Mouse (Mus musculus) limb, embryonic 14.5 days (tissue): ENCODE measurements at regions not wholly inside any gene's neighbourhood (a gene's known extent, or its start where the extent isn't known, plus 50 kb on each side); places are given as distances from the start of the nearest gene placed in this dataset.

Experiments used
- ATAC-seq: fragments of 200-750 bp; cut with Nextera tagmentation; 2 replicates; pipeline ENCODE4 v1.8.0; 2017; ENCODE audit warnings: low read depth, moderate number of reproducible peaks, moderate TSS enrichment; ENCODE audit not compliant: low FRiP score
- DNase-seq: peaks from one replicate; pipeline ENCODE4 v3.0.0-alpha.2; 2015; ENCODE audit warnings: low spot score
- H3K27ac ChIP-seq: fragments of 300-500 bp; sonication (generic); replicated peaks from 2 replicates; pipeline ENCODE4 v1.5.1; 2014; ENCODE audit warnings: low read depth, mild to moderate bottlenecking, low read length, moderate library complexity, mixed read lengths
- H3K27me3 ChIP-seq: fragments of 300-500 bp; sonication (generic); 2 replicates; pipeline ENCODE4 v1.6.1; 2014; ENCODE audit warnings: low read length, mixed read lengths; ENCODE audit not compliant: control insufficient read depth, insufficient read depth
- H3K36me3 ChIP-seq: fragments of 300-500 bp; sonication (generic); 2 replicates; pipeline ENCODE4 v1.6.1; 2014; ENCODE audit warnings: mild to moderate bottlenecking, low read length, moderate library complexity, mixed read lengths; ENCODE audit not compliant: control insufficient read depth, insufficient read depth
- H3K4me1 ChIP-seq: fragments of 300-500 bp; sonication (generic); 2 replicates; pipeline ENCODE4 v1.6.1; 2014; ENCODE audit warnings: antibody characterized with exemption, low read length, mixed read lengths; ENCODE audit not compliant: control insufficient read depth, insufficient read depth
- H3K4me2 ChIP-seq: fragments of 300-500 bp; sonication (generic); replicated peaks from 2 replicates; pipeline ENCODE4 v1.6.1; 2014; ENCODE audit warnings: low read depth, mild to moderate bottlenecking, low read length, moderate library complexity; ENCODE audit not compliant: severe bottlenecking
- H3K4me3 ChIP-seq: fragments of 300-500 bp; sonication (generic); replicated peaks from 2 replicates; pipeline ENCODE4 v1.5.1; 2014; ENCODE audit warnings: low read length
- H3K9ac ChIP-seq: fragments of 300-500 bp; sonication (generic); 2 replicates; pipeline ENCODE4 v1.6.1; 2014; ENCODE audit warnings: mild to moderate bottlenecking, low read depth, low read length, moderate library complexity; ENCODE audit not compliant: severe bottlenecking
- H3K9me3 ChIP-seq: fragments of 300-500 bp; sonication (generic); 2 replicates; pipeline ENCODE4 v1.6.1; 2016; ENCODE audit warnings: low read length; ENCODE audit not compliant: control insufficient read depth
- POLR2A ChIP-seq: fragments of 200-500 bp; IDR thresholded peaks from 2 replicates; pipeline ENCODE4 v1.8.0; 2012; ENCODE audit warnings: inconsistent platforms, mild to moderate bottlenecking, moderate library complexity, borderline replicate concordance; ENCODE audit not compliant: insufficient read depth, insufficient read length; ENCODE audit errors: extremely low read depth
- WGBS: fragments of 180-500 bp; shearing (Covaris S2); extraction: QIAGEN DNeasy Blood & Tissue Kit; methylation state at CpG from one replicate; pipeline ENCODE4 v1.1.7; 2014; 5-methylcytosine and 5-hydroxymethylcytosine counted together

GRCm38 (mm10) chr12:16041129-16041528 lies 224.4 kb upstream of the Trib2 start:
- Histone ChIP-seq H3K27ac (no peak overlapping the region), H3K4me2 (no peak overlapping the region), H3K9ac (no peak overlapping the region), H3K4me1 (peaks cover 4% of the 10 kb centered on the region; the same call in 1 of the 2 replicates), H3K9me3 (no peaks in the 10 kb centered on the region), H3K4me3 (no peak overlapping the region), H3K36me3 (no peaks in the 10 kb centered on the region), H3K27me3 (no peaks in the 10 kb centered on the region)
- no peak for ATAC-seq
- DNase-seq = no peak
- 71% methylated on average over 4 of the region's 4 CpGs for WGBS
- TF ChIP-seq POLR2A = no peak

- no peak for DNase-seq
- H3K4me1 ChIP-seq = no peaks in the 10 kb centered on the region
- no peak overlapping the region for H3K4me2 ChIP-seq
- H3K36me3 ChIP-seq = no peaks in the 10 kb centered on the region
- 52% methylated on average over 2 of the region's 2 CpGs for WGBS
- H3K4me3 ChIP-seq = no peak overlapping the region
- no peak overlapping the region for H3K27ac ChIP-seq
- H3K9ac ChIP-seq = no peak overlapping the region
- no peaks in the 10 kb centered on the region for H3K9me3 ChIP-seq
- no peaks in the 10 kb centered on the region for H3K27me3 ChIP-seq
- no peak for ATAC-seq
- TF ChIP-seq POLR2A = no peak
Measured at GRCm38 (mm10) chr12:16035551-16035950, 218.8 kb upstream of the Trib2 start.

- H3K27me3 ChIP-seq = no peaks in the 10 kb centered on the region
- no peaks in the 10 kb centered on the region for H3K4me1 ChIP-seq
- no peaks in the 10 kb centered on the region for H3K36me3 ChIP-seq
- H3K4me2 ChIP-seq = no peak overlapping the region
- DNase-seq (peak; percentile 23), ATAC-seq (no peak)
- H3K9ac ChIP-seq = no peak overlapping the region
- no peaks in the 10 kb centered on the region for H3K9me3 ChIP-seq
- no peak for TF ChIP-seq POLR2A
- H3K4me3 ChIP-seq = no peak overlapping the region
- no peak overlapping the region for H3K27ac ChIP-seq
Measured at GRCm38 (mm10) chr12:16034691-16035515, 218.2 kb upstream of the Trib2 start.

GRCm38 (mm10) chr12:16026654-16027053 lies 209.9 kb upstream of the Trib2 start:
- no peak overlapping the region for H3K4me2 ChIP-seq
- no peak for DNase-seq
- ATAC-seq = no peak
- no peak overlapping the region for H3K27ac ChIP-seq
- no peaks in the 10 kb centered on the region for H3K27me3 ChIP-seq
- TF ChIP-seq POLR2A = no peak
- H3K9ac ChIP-seq = no peak overlapping the region
- H3K4me1 ChIP-seq = no peaks in the 10 kb centered on the region
- no peaks in the 10 kb centered on the region for H3K36me3 ChIP-seq
- 10% methylated on average over 1 of the region's 1 CpGs for WGBS
- H3K9me3 ChIP-seq = no peaks in the 10 kb centered on the region
- no peak overlapping the region for H3K4me3 ChIP-seq

DNA sequence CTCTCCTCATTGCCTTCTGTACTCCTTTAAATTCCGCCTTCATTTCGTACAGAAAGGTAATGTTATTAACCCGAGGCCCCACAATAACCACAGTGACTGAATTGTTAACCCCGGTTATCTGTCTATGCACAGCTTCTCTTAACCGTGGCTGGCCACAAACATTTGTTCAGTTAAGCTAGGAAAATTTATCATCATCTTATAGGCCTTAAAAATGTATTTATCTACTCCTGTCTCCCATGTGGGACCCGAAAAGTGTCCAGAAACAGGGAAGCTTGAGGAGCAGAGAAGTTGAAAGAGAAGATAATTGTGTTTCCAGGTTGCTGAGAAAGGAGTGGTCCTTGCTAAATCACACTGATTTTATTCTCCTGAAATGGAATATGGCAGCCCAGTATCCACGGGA lies 206.6 kb upstream of the Trib2 start:
- H3K4me1 ChIP-seq = no peaks in the 10 kb centered on the region
- no peak for DNase-seq
- H3K9me3 ChIP-seq = no peaks in the 10 kb centered on the region
- ATAC-seq = no peak
- no peak overlapping the region for H3K4me3 ChIP-seq
- 89% methylated on average over 7 of the region's 7 CpGs for WGBS
- H3K36me3 ChIP-seq = no peaks in the 10 kb centered on the region
- no peak overlapping the region for H3K4me2 ChIP-seq
- TF ChIP-seq POLR2A = no peak
- no peak overlapping the region for H3K27ac ChIP-seq
- no peaks in the 10 kb centered on the region for H3K27me3 ChIP-seq
- no peak overlapping the region for H3K9ac ChIP-seq
